Mouse (Mus musculus): ENCODE measurements around the gene 4930404H24Rik.

DNA sequence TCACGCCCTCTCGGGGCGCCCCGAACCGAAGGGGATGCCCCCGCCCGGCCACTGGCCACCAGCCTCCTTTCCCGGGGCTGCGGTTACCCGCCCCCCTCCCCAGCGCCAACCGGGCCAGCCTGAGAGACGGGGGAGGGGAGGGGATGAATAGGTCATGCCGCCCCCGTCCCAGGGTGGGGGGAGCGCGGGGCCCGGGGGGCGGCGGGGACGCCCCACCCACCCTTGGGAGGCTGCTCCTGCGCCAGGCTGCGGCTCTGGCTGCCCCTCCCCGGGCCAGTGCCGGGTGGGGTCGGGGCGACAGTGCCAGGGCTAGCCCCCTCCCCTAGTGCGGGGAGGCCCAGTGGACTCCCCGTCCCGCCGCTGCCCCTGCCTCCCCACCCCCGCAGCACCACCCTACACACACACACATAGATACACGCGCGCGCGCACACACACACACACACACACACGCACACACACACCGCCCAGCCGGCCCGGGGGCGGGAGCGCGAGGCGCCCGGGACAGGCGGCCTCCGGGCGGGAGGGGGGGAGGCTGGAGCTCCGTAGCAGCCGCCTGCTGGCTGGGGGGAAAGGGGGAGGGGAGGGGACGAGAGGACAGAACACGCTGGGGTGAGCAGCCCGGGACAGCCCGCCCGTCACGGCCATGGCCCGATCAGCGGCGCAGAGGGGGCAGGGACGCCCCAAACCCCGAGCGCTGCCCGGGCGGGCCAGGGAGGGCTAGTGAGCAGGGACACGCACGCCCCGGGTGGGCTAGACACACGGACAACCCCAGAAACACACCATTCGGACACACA lies 36.2 kb downstream of the 4930404H24Rik start:
- TF ChIP-seq CTCF (IDR thresholded peaks at IDR 0.05; ENCODE audit: control insufficient read depth, insufficient read depth, insufficient replicate concordance, low read depth, low read length) (no peak), POLR2A (IDR thresholded peaks at IDR 0.05; ENCODE audit: control insufficient read depth, low read depth, low read length) (no peak)

Data from testis, adult 2 months (tissue).